8 mouse cellular contexts compared by ENCODE assay signal in the genomic region with DNA sequence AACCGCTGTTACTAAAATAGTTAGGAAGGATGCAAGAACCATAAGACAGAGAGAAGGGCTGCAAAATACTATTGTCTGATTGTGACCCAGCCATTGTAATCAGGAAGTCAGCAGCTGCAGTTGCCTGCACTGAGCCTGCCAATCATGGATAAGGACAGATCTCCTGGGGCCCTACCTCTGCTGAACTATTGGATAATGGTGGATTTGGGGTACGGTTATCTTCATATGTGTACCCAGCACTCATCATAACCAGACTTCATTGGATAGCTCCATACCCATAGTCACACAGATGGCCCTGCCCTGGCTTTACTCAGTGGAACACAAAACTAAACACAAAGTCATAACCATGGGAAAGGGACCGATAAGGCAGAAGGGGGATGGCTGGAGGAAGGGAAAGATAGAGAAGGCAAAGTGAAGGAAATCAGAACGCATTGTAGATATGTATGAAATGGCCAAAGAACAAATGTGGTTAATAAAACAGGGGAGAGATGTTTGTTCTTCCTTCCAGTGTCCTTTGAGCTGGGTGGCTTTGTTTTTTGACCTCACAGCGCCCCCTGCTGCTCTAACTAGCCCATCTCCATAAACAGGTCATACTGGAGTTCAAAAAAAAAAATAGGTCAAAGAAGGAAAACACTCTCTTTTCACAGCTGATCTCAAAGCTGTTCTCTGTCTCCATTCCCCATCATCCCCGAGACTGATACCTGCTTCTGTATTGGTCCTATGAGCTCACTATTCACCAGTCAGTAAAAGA.
DNase-seq lines count a peak whose midpoint lies in the region; ATAC-seq lines count a peak whose summit lies in the region.

No protein-coding gene starts in this region.

- peaks cover 7% of the 10 kb centered on the region; the same call in 1 of the 2 replicates for H3K4me1 ChIP-seq in hindbrain, embryonic 10.5 days (replicated peaks)
- H3K4me1 ChIP-seq in hindbrain, embryonic 16.5 days (ENCODE audit: control insufficient read depth, insufficient read depth, low read depth, low read length): no peaks in the 10 kb centered on the region
- H3K4me1 ChIP-seq in intestine, embryonic 16.5 days (ENCODE audit: control insufficient read depth, insufficient read depth, low read length): no peaks in the 10 kb centered on the region
- no peaks in the 10 kb centered on the region for H3K4me1 ChIP-seq in midbrain, embryonic 14.5 days (ENCODE audit: control insufficient read depth, insufficient read depth, low read length)

- H3K4me3 ChIP-seq in hindbrain, embryonic 10.5 days: no peak overlapping the region
- no peak overlapping the region for H3K4me3 ChIP-seq in hindbrain, embryonic 16.5 days (ENCODE audit: low read length)
- no peak overlapping the region for H3K4me3 ChIP-seq in intestine, embryonic 16.5 days (ENCODE audit: low read length)
- H3K4me3 ChIP-seq in midbrain, embryonic 14.5 days (replicated peaks; ENCODE audit: low read depth, low read length): no peak overlapping the region

- intact Hi-C loops in left cerebral cortex, postnatal 36 days (cut with DNase I): loop anchor here (1.0 kb wide), 1 partner anchor 88 kb away; no protein-coding TSS in a partner anchor

- no peak overlapping the region for H3K4me2 ChIP-seq in hindbrain, embryonic 16.5 days (ENCODE audit: low read length)
- H3K4me2 ChIP-seq in intestine, embryonic 16.5 days (ENCODE audit: low read depth, low read length): no peak overlapping the region
- no peak overlapping the region for H3K4me2 ChIP-seq in midbrain, embryonic 14.5 days (ENCODE audit: low read length)

- no peak for ATAC-seq in hindbrain, embryonic 16.5 days
- peak; percentile 52; the same call in 1 of the 2 replicates for ATAC-seq in cerebellum, adult (ENCODE audit: insufficient number of reproducible peaks, low FRiP score, low TSS enrichment)
- ATAC-seq in intestine, embryonic 16.5 days: 0 out of 2 replicates have a peak, but pooled peaks have one; percentile 42
- ATAC-seq in midbrain, embryonic 14.5 days (ENCODE audit: low FRiP score, low TSS enrichment): no peak; the same call in 1 of the 2 replicates

- DNase-seq in hindbrain, embryonic 10.5 days (ENCODE audit: low spot score): peak; percentile 73
- peak; percentile 61 to 64 for DNase-seq in frontal cortex, postnatal 36 days (ENCODE audit: low spot score in 2 of 2)
- DNase-seq in left cerebral cortex, postnatal 36 days (ENCODE audit: low spot score in 2 of 2): peak; percentile 35 to 62
- DNase-seq in midbrain, embryonic 14.5 days: peak; percentile 75
- peak; percentile 88 for DNase-seq in testis, postnatal 10 days (ENCODE audit: low spot score)

- H3K27ac ChIP-seq in hindbrain, embryonic 10.5 days: no peak overlapping the region
- H3K27ac ChIP-seq in hindbrain, embryonic 16.5 days (ENCODE audit: low read depth, low read length): no peak overlapping the region
- H3K27ac ChIP-seq in intestine, embryonic 16.5 days (ENCODE audit: low read length): no peak overlapping the region
- H3K27ac ChIP-seq in midbrain, embryonic 14.5 days (replicated peaks; ENCODE audit: low read depth, low read length): no peak overlapping the region

- no peak overlapping the region for H3K9ac ChIP-seq in hindbrain, embryonic 16.5 days (ENCODE audit: low read depth, low read length)
- H3K9ac ChIP-seq in intestine, embryonic 16.5 days (ENCODE audit: low read depth, low read length): no peak overlapping the region
- H3K9ac ChIP-seq in midbrain, embryonic 14.5 days (replicated peaks; ENCODE audit: low read length): no peak overlapping the region

- H3K36me3 ChIP-seq in hindbrain, embryonic 10.5 days: no peaks in the 10 kb centered on the region
- H3K36me3 ChIP-seq in hindbrain, embryonic 16.5 days (ENCODE audit: control insufficient read depth, insufficient read depth, low read length): no peaks in the 10 kb centered on the region
- H3K36me3 ChIP-seq in intestine, embryonic 16.5 days (ENCODE audit: control insufficient read depth, insufficient read depth, low read length): no peaks in the 10 kb centered on the region
- no peaks in the 10 kb centered on the region for H3K36me3 ChIP-seq in midbrain, embryonic 14.5 days (ENCODE audit: control insufficient read depth, insufficient read depth, low read length)

- H3K27me3 ChIP-seq in hindbrain, embryonic 10.5 days (ENCODE audit: insufficient read depth, poor library complexity, severe bottlenecking): no peaks in the 10 kb centered on the region
- no peaks in the 10 kb centered on the region for H3K27me3 ChIP-seq in hindbrain, embryonic 16.5 days (replicated peaks; ENCODE audit: control insufficient read depth, insufficient read depth, low read length)
- H3K27me3 ChIP-seq in intestine, embryonic 16.5 days (replicated peaks; ENCODE audit: control insufficient read depth, insufficient read depth, low read length): no peaks in the 10 kb centered on the region
- H3K27me3 ChIP-seq in midbrain, embryonic 14.5 days (ENCODE audit: control insufficient read depth, insufficient read depth, low read length): no peaks in the 10 kb centered on the region

- H3K9me3 ChIP-seq in hindbrain, embryonic 10.5 days: no peaks in the 10 kb centered on the region
- no peaks in the 10 kb centered on the region for H3K9me3 ChIP-seq in hindbrain, embryonic 16.5 days (ENCODE audit: control insufficient read depth, low read length)
- H3K9me3 ChIP-seq in intestine, embryonic 16.5 days (ENCODE audit: control insufficient read depth, low read length): no peaks in the 10 kb centered on the region
- no peaks in the 10 kb centered on the region for H3K9me3 ChIP-seq in midbrain, embryonic 14.5 days (ENCODE audit: control insufficient read depth, low read length)

- 49% methylated on average over 6 of the region's 6 CpGs for WGBS in hindbrain, embryonic 10.5 days
- 48% methylated on average over 6 of the region's 6 CpGs for WGBS in hindbrain, embryonic 16.5 days
- 38% methylated on average over 6 of the region's 6 CpGs for WGBS in intestine, embryonic 16.5 days
- WGBS in midbrain, embryonic 14.5 days: 45% methylated on average over 6 of the region's 6 CpGs

Comparison
In these comparisons a context has a peak if more than half of its experiments do, and no peak if none do; other contexts are left out.
1. ATAC-seq: peak in cerebellum, adult (single experiment) and intestine, embryonic 16.5 days (single experiment); none in hindbrain, embryonic 16.5 days (single experiment) and midbrain, embryonic 14.5 days (single experiment).
2. Peak in every context shown above with its lines, with median percentiles within 50 percentile points of each other: DNase-seq.